In the genomic region with DNA sequence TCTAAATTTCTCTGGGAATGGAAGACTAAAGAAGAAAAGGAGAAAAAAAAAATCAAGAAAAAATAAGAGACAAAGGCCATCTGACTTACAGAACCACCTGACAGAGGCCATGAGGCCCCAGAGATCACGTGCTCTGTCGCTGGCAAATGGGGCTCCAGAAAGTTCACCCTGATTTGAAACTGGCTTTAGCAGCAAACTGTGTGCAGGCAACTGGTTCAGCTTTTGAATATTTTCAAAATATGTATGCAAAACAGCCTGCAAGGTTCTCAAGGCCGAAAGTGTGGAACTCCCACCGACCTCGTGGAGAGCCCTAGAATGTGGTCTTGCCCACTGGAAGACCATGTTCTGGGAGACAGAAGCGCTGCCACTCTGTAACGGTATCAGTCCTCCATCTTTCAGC, we compare ENCODE assay signal across 14 mouse cellular contexts.
"Had no signal": no experiment of that assay in that cellular context is flagged by ENCODE, and none has a peak within 500 bp of the region (broad histone marks: within the 10 kb centered on the region; RNA-seq: fewer than 3 reads in every experiment).

No protein-coding gene starts in this region.

- ATAC-seq: liver, embryonic 12.5 days had no signal

- H3K4me3 ChIP-seq: limb, embryonic 15.5 days; liver, embryonic 12.5 days; midbrain, embryonic 10.5 days; myocyte; neural tube, embryonic 15.5 days had no signal

- H3K36me3 ChIP-seq: limb, embryonic 15.5 days; midbrain, embryonic 10.5 days; neural tube, embryonic 15.5 days had no signal

- H3K27ac ChIP-seq: limb, embryonic 15.5 days; liver, embryonic 12.5 days; midbrain, embryonic 10.5 days; neural tube, embryonic 15.5 days had no signal

- H3K9me3 ChIP-seq: limb, embryonic 15.5 days; liver, embryonic 12.5 days; midbrain, embryonic 10.5 days; neural tube, embryonic 15.5 days had no signal

- H3K4me1 ChIP-seq: limb, embryonic 15.5 days; midbrain, embryonic 10.5 days; neural tube, embryonic 15.5 days had no signal

- H3K27me3 ChIP-seq: limb, embryonic 15.5 days; liver, embryonic 12.5 days; neural tube, embryonic 15.5 days had no signal

- DNase-seq: kidney, postnatal 14 days; lung, embryonic 14.5 days; lung, postnatal 10 days; lung, postnatal 4 days; midbrain, embryonic 14.5 days; right cerebral cortex, adult 18-20 months; right cerebral cortex, postnatal 25 days; thymus, adult 18-20 months; thymus, postnatal 14 days had no signal

- H3K9ac ChIP-seq: limb, embryonic 15.5 days; liver, embryonic 12.5 days; lung, embryonic 14.5 days; neural tube, embryonic 15.5 days had no signal

- H3K4me2 ChIP-seq: limb, embryonic 15.5 days; liver, embryonic 12.5 days; lung, embryonic 14.5 days; neural tube, embryonic 15.5 days had no signal
